Mouse (Mus musculus) thymus, postnatal 4 days (tissue): ENCODE measurements around the gene Abt1.

Source experiments
- DNase-seq: peaks from one replicate; pipeline ENCODE4 v3.0.0; 2021

The Abt1 gene

DNA sequence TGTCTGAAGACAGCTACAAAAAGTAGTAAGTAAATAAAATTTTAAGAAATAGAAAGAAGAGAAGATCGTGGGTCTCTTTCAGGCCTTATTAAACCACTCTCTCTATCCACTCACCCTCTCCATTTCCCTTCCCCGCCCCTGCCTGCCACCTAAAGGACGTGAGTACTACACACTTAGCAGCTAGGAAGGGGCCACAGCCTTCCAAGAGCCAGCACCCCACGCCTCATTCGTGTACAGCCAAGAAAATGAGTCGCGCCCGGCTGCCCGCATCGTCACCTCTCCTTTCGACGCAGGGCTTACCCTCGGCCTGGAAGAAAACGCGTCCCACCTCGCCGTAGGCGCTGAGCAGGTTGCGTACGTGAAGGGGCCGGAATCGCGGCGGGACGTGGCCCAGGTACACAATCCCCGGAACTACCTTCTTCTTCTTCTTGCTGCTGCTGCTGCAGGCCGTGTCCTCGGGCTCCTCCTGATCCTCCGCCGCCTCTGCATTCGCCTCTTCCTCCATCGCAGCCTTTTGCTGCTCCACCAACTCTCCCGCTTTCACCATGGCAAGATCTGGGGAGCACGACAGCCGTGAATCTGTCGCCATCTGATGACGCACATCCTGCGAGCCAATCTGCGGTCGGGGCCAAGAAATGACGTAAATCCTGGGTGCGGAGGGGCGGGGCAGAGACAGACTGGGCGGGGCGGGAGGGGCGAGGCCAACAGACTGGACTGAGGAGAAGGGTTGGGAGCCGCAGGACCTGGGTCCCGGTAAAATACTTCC lies at the start of gene Abt1:
Gene Abt1 (minus strand): TSS at position 581 of the 766 bp plus-strand sequence.
- peak; percentile 96 for DNase-seq

DNA sequence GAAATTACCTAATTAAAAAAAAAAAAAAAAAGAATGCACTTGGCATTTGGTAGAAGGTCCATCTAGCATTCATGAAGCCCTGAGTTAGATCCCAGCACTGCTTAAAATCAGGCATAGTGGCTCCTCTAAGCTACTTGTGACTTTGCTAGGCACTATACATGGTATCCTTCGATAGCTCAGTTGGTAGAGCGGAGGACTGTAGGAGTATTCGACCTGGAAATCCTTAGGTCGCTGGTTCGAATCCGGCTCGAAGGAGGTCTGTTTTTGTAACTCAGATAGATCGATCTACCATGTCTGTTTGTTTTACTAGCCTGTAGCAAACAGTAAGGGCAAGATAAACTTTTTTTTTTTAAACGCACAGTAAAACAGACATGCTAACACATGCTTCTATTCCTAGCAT lies 43.2 kb upstream of the Abt1 start:
- DNase-seq = peak; percentile 82

DNA sequence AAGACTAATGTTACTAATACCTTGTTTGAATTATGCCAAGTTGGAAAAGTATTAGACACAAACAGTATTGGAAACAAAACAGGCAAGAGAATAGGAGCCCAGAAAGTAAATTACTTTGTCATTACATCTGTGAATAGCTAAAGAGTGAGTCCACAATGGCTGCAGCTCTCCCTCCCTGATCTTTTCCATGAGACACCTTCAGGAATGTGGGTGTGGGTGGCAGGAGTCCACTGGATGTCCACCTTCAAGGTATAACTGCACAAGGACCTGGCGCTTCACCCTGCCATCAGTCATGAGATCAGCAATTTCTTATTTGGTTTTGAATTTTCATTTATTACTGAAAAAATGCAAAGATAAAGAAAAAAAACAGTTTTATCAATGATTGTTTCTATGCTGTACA lies 42.6 kb upstream of the Abt1 start:
- no peak for DNase-seq

DNA sequence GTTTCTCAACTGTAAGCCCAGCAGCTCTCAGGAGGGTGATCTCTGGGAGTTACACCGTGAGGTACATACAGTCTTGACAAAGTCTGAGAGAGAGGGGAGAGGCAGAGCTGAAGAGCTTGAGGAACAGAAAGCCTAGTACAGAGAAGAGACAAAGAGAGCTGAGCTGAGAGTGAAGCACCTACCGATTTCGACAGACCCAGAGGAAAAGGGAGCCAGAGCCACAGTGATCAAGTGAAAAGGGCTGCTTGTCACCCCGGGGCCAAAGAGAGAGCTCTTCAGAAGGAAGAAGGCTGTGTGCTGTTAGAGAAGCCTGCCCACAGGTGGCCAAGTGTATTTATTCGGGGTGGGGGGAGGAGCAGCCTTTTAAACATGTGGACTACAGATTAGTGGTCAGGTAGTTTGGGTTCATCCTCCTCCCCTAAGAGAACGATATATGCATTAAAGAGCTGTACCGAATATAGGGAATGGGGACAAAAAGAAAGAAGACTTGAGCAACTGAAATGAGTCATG lies 42.0 kb upstream of the Abt1 start, which contains the start of gene Btn1a1:
Gene Btn1a1 (minus strand): TSS at position 302 of the 510 bp plus-strand sequence.
- peak; percentile 40 for DNase-seq

DNA sequence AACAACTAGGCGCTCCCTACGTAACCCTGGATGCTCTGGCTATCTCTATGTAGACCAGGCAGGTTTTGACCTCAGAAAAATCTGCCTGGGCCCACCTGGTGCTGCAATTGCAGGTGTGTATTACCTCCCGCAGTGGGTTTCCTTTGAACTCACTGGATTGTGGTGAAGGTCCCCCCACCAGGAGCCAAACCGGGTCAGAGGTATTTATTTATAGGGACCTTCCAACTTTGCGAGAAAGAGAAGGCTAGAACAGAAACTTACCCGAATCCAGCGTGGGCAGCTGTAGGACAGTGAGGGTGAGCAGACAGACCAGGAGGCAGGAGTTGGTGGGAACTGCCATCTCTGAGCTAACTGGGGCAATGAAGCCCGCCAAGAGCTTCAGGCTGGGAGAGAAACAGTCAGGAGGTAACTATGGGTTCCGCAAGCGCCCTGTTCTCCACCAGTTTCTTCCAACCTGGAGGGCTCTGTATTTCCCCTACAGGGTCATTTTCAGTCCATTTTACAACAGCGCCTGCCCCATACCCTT lies 41.2 kb upstream of the Abt1 start:
- peak; percentile 45 for DNase-seq

DNA sequence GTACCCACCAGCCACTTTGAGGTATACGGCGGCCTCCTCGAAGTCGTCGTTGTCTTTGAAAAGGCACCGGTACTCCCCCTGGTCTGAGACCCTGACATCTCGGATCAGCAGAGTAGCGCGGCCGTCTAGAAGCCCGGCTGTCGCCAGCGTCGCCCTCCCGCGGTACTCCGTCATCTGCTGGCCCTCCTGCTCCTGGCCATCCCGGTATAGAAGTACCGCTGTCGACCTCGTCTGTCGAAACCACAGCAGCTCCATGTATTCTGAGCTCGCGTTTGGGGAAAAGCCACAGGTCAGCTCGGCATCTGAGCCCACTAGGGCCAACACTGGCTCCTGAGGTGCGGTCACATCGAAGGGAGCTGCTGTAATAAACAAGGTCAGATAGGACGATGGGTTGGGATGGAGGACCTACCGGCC lies 40.6 kb upstream of the Abt1 start:
- DNase-seq = peak; percentile 54

DNA sequence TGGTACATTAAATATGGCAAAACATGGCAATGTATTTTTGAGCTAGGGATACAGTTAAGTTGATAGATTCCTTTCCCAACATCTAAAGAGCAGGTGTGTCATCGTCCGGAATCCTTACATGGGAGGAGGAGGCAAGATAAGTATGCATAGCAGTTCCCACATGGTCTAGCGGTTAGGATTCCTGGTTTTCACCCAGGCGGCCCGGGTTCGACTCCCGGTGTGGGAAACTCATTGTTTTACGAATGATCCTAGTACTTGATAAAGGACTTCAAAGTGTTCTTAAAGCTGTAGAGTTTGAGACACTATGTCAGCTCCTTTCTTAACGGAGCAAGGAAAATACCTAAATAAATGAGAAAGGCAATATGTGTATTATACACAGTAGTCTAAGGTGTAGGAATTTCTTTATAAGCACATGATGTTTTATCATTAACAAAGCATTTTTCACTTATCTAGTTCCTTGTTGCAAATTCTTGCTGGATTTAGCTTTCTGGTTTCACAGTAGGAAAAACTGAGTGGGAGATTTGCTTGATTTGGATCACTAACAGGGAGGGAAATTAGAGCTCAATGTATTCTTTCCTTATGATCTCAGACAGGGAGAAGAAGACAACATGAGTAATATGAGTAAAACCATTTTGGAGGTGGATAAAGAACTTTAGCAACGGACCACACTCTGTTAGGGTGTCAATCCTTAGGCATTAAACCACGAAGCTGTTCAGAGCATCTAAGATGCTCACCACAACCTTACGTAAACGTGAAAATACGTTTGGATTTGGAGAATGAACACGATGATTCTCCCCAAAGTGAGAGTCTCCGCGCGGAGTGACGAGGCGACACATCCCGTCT lies 39.9 kb upstream of the Abt1 start:
- DNase-seq = peak; percentile 78

DNA sequence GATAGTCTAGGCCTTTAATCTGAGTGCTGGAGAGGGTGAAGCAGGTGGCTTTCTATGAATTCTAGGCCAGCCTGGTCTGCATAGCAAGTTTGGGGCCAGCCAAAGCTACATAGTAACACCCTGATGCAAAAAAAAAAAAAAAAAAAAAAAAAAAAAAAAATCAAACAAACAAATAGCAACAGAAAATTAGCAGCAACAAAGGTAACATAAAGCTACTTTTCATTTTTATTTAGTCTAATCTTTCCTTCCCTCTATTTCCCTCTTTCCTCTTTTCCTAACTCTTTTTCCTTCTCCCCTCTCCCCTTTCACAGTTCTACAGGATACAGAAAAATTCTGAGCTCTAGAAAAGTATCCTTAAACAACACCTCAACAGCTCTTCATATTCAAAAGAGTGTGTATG lies 39.0 kb upstream of the Abt1 start:
- no peak for DNase-seq

DNA sequence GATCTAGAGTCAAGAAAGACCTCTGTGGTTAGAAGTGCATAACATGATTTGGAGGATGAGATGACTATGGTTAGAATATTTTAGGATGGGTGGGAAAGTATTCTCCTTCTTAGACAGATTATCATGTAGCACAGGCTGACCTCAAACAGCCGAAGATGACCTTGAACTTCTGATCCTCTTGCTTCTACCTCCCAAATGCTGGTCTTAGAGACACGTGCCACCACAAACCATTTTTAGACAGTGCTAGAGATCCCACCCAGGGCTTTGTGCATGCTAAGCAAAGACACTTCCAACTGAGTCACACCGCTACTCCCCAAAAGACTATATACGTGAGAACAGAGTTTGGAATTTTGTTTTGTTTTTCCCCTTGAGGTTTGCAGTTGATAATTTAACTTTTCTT lies 38.4 kb upstream of the Abt1 start:
- no peak for DNase-seq

DNA sequence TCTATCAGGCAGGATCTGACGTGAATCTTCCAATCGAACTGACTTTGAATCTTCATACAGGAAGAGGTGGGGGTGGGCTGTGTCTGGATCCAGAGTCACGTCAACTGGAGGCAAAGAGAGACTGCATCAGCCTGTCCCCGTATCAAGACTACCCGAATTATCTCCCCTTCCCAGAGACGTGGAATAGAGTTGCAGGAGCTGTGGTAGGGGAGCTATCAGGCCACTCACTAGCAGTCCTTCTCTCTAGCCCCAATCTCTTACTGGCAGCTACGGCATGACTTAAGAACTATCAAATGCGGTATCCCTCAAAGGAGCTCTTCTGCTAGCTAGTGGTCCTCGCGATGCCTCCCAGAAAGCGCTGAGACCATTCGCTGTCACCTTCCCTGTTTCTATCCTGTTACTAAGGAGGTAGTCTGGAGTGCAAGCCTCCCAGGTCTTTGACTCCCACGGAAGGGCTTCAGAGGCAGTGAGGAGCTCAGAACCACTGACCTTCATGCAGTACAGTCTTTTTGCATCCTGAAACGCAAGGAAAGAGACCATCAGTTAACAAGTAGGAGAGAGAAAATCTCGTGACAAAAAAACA lies 35.7 kb upstream of the Abt1 start:
- no peak for DNase-seq

DNA sequence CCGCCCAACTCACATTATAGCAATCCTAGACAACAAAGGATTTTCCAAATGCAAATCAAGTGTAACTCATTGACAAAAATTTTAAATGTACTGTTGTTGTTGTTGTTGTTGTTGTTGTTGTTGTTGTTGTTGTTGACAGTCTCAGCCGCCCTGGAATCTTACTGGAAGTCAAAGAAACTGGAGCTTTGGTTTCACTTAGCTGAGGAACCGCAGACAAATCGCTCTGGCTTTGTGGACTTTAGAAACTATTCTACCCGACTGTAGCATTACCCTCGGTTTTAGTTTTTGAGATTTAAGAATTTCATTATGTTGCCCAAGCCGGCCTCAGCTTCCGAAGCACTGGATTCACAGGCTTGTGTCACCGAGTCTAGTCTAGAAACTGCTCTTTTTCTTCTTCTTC lies 30.3 kb upstream of the Abt1 start:
- DNase-seq = no peak

DNA sequence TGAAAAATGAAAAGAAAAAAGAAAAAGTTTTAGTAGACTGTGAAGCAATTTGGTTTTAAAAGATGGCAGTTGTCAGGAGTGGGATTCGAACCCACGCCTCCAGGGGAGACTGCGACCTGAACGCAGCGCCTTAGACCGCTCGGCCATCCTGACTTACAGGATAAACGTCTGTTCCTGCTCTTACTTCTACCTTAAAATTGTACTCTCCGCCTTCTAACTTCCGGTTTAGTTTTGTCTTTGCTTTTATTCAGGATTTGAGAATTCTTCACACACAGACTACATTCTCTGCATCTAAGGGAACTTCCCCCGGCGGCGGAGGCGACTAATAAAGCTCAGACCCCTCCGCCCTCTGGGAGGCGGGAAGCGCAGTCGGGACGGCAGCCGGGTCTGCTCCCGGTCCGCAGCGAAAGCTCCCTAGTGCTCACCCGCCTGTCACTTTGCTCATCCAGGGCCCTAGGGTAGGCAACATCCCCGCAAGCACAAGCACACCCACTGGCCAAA lies 29.7 kb upstream of the Abt1 start:
- peak; percentile 80 for DNase-seq

DNA sequence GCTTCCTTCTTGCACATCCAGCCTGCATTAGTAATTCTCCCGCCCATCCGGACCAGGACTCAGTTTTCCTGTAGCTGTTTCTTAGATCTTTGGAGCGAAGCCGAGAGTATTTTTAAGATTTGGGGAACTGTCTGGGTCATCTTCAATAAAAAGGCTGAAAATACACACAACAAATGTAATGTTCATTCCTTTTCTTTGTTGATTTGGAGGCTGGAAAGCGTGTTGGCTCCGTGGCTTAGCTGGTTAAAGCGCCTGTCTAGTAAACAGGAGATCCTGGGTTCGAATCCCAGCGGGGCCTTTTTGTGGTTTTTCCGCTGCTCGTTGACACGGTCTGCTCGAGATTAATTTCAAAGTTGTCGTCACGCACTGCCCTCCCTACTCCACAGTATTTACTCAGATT lies 26.7 kb upstream of the Abt1 start:
- DNase-seq = peak; percentile 85

DNA sequence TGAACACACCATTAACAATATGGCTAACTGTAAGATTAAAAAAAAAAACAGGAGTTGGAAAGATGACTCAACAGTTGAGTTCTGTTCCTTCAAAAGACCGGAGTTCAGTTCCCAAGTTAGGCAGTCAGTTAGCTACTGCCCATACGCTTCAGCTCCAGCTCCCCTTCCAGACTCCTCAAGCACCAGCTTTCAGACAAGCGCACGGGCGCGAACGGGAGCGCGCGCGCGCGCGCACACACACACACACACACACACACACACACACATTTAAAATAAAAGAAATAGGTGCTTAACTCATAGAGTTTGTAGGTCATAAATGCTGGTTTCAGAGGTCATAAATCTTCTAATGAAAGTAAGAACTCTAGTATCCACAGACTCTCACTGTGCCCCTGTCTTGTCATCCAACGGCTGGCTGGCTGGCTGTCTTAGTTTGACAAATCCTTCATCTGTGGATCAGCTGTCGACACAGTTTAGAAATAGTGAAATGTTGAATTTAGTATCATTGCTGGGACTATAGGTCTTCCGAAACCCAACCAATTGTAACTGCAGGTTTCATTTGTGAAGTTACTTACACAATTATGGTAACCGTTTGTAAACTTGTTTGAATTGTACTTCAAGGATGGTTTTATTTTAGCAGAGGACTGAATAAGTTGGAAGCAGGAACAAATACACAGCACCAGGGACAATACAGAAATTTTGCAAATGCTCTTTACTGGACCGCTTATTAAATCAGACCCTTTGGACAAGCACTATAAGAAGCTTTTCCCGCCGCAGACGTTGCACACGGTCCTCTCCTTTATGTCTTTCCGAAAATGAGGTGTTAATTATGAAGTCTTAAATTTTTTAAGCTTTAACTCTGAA lies 25.8 kb upstream of the Abt1 start:
- peak; percentile 72 for DNase-seq

DNA sequence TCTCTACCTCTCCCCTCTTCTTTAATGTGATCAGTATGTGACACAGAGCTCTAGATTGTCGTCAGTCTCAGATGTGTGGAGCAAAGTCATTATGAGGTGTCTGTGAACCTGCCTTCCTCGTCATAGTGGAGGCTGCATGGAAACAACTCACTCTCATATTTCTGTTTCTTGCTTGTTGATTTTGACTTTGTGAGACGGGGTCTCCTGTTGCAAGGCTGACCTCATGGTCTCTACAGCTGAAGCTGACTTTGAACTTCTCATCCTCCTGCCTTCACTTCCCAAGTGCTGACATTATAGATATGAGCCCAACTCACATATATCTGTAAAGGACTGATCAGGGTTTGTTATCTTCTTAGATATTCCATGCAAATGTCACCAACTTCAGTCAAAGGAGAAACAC lies 25.1 kb upstream of the Abt1 start:
- DNase-seq = no peak

DNA sequence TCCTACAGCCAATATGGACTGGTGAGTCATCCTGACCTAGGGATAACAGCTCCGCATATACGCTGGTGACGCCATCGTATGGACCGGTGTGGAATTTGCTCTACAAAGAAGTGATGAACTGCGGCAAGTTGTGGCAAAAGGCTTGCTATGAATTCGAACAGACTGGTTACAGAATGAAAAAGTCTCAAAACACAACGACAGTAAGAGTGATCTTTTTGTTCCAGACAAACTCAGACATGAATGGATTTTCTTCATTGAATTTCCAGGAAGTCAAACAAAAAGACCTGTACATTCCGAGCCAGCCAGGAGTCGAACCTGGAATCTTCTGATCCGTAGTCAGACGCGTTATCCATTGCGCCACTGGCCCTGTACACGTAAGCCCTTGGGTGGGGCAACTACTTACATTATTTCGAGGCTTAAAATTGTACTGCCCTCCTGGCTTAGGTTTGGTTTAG lies 22.9 kb upstream of the Abt1 start:
- DNase-seq = peak; percentile 83

DNA sequence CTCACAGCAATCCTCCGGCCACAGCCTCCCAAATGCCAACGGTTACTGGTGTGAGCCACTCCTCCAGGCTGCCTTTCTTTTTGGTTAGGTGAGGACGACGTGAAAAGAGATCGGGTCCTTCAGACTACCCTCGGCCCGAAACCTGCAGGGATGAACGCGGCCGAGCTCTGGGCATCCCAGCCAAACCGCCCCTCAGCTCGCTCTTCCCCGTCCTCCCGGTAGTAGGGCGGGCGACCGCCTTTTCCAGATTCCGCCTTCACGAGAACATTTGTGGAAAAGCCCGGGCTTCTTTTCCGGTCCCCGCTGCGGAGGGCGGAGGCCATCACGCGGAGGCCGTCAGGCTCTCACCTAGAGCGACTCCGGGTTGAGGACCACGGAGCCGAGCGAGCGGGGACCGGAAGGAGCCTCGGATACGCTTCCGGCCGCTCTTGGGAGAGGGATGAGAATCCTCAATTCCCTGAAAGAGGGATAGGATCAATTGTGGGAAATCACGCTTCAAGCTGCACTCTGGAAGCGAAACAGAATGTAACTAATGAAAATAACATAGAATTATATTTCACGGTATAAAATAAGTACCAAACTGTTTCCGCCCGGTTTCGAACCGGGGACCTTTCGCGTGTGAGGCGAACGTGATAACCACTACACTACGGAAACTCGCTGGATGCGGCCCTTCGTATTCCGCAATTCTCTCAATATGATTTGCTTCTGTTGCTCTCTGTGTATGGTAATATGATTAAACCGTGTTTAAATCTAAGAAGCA lies 22.1 kb upstream of the Abt1 start:
- DNase-seq = peak; percentile 91

DNA sequence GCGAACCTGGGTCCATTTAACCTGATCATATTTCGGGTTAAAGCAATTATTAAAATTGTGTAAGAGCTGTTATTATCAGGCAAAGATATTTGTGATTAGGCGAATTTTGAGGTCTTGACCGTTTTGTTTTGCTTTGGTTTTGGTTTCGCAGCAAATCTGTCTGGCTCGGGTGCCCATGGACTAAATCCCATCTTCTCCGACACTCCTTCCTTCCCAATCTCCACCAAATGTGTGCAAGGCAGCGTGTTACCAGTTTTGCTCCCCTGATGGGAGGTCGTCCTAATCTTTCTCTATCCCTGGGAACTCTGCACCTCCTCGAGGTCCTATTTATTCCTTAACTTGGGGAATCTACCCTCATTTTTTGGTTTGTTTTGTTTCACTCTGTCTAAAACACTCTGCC lies 21.5 kb upstream of the Abt1 start:
- DNase-seq = no peak

DNA sequence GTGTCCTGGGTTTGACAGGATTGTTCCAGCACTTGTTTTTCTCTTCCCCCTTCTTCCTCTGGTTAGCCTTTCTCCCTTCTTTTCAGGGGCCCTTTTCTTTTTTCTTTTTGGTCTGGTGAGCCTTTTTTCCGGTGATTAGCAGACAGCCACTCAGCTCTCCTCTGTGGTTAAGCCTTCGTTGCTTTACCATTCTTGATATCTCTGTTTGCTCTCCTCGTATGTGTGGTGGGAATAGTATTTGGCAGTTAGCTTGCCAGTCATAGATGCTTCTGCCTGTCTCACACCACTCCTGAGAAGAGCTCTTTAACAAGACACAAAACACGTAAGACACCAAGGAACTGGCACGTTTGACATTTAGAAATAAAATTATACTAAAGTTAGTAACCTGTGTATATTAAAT lies 20.8 kb upstream of the Abt1 start:
- no peak for DNase-seq

DNA sequence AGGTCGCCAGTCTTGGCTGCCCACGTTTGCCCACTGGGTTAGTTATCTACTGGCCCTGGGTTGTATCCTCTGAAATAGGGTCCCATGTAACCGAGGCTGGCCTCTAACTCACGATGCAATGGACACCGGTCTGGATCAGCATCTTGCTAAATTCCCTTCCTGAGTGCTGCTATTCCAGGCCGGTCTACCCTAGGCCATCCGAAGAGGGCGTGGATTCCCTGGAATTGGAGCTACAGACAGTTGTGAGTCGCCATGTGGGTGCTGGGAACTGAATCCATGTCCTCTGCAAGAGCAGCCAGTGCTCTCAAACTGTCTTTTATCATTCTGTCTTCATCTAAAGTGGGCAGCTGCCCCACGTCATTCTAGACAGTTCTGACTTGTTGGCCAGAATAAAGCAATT lies 16.2 kb upstream of the Abt1 start:
- DNase-seq = no peak

DNA sequence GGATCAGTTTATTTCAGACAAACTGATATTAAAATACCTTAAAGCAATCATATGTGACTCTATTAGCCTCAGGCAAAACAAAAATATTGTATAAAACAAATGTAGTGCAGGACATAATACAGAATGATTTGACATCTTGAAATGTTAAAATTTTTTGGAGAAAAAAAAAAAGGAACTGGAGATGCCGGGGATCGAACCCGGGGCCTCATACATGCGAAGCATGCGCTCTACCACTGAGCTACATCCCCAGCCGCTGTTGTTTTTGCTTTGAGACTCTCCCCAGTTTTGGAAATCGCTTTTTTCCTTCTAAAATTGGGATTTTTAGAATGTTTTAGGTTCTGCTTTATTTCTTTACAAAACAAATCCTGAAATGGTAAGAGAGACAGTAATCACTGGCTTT lies 14.9 kb upstream of the Abt1 start:
- peak; percentile 75 for DNase-seq
